Mouse (Mus musculus) CD8-positive naive resting alpha-beta T cell, adult 2 months (primary cell): Measurements from ENCODE around the gene Gm128.

Experiments used
- DNase-seq, 2 experiments: peaks; one replicate each; pipeline ENCODE4 v3.0.0; 2022; ENCODE audit warnings: low read depth in 2 of 2, low spot score in 2 of 2

The Gm128 gene

GRCm38 (mm10) chr3:95241498-95241897, at the start of gene Gm128:
Gm128 (minus strand) TSS chr3:95241598.
- DNase-seq = no peak

- DNase-seq = no peak
These were observed 49.6 kb upstream of the Gm128 start for GRCm38 (mm10) chr3:95291041-95291440.

- no peak for DNase-seq
These were observed 48.8 kb upstream of the Gm128 start for GRCm38 (mm10) chr3:95290156-95290555.

GRCm38 (mm10) chr3:95289419-95289818, 48.0 kb upstream of the Gm128 start:
- no peak for DNase-seq

- DNase-seq = no peak
These were observed 46.1 kb upstream of the Gm128 start for GRCm38 (mm10) chr3:95287541-95287940.

- no peak for DNase-seq
These were observed 45.1 kb upstream of the Gm128 start for GRCm38 (mm10) chr3:95286510-95286909.

- DNase-seq = no peak
These were observed 44.6 kb upstream of the Gm128 start for GRCm38 (mm10) chr3:95286011-95286410.

GRCm38 (mm10) chr3:95285390-95285789, 44.0 kb upstream of the Gm128 start:
- no peak for DNase-seq

- no peak for DNase-seq
These were observed 43.3 kb upstream of the Gm128 start for GRCm38 (mm10) chr3:95284501-95285281.

- DNase-seq = no peak
These were observed 42.7 kb upstream of the Gm128 start for GRCm38 (mm10) chr3:95284062-95284461.

GRCm38 (mm10) chr3:95283589-95283941, 42.2 kb upstream of the Gm128 start:
- no peak for DNase-seq

- DNase-seq = peak; percentile 16 to 31
These were observed 41.6 kb upstream of the Gm128 start for GRCm38 (mm10) chr3:95282865-95283588.

- DNase-seq = peak; percentile 11 to 27
These were observed 41.0 kb upstream of the Gm128 start for GRCm38 (mm10) chr3:95282381-95282864.

- peak; percentile 96 to 97 for DNase-seq
These were observed 40.1 kb upstream of the Gm128 start, which contains the start of the genes Mindy1 and Prune1 for GRCm38 (mm10) chr3:95281216-95282126. Mindy1 (plus strand) TSS chr3:95281345. Prune1 (minus strand) TSS chr3:95282076.

- DNase-seq = peak; percentile 3 to 11
These were observed 39.3 kb upstream of the Gm128 start for GRCm38 (mm10) chr3:95280747-95281146.

- DNase-seq = no peak
These were observed 35.8 kb upstream of the Gm128 start for GRCm38 (mm10) chr3:95277149-95277551.

- no peak for DNase-seq
These were observed 35.1 kb upstream of the Gm128 start for GRCm38 (mm10) chr3:95276428-95276934.

GRCm38 (mm10) chr3:95275161-95275560, 33.8 kb upstream of the Gm128 start:
- DNase-seq = no peak

- no peak for DNase-seq
These were observed 33.1 kb upstream of the Gm128 start for GRCm38 (mm10) chr3:95274453-95274852.

GRCm38 (mm10) chr3:95273471-95273870, 32.1 kb upstream of the Gm128 start:
- DNase-seq = no peak
